Mouse (Mus musculus): ENCODE data around the gene Aplp2.

DNA sequence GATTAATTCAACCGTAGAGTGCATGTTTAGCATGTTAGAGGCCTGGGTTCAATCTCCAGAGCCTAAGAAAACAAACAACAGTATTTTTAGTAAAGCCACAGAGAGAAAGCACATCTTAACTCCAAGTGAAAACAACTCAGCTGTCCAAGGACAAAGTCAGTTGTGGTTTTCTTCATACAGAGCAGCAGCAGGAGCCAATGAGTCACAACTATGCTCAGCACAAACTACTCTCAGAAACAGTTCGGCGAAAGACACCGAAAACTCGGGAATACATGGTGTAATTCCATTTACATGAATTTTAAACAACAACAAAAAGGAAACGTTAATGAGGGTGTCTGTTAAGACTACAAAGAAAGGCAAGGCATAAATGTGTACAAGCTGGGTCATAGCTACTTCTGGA, 8.5 kb downstream of the Aplp2 start:
- no peak for TF ChIP-seq POLR2A (IDR thresholded peaks at IDR 0.05; ENCODE audit: insufficient read depth, low read depth, low read length)
- no peak for TF ChIP-seq EP300 (IDR thresholded peaks at IDR 0.05; ENCODE audit: insufficient read depth, low read depth, low read length)
- TF ChIP-seq CTCF (IDR thresholded peaks at IDR 0.05), result no peak

Measured in heart, adult 2 months (tissue).